Mouse (Mus musculus): ENCODE results near the gene Tmem229b. TPM values are rescaled to one million over a fixed set of nuclear protein-coding genes. Genes with fewer than 3 reads are reported as not detected.
A peak's percentile ranks its signal among the peaks of the same experiment; 100 is the strongest.
"Not testable (repeated sequence)": the region's sequence is repeated elsewhere in the genome, so short reads cannot be mapped to it uniquely, and the experiment has no call there.

Gene Tmem229b
- polyA plus RNA-seq, 2 experiments from 2014 or later: 33.4 to 52.5 TPM

DNA sequence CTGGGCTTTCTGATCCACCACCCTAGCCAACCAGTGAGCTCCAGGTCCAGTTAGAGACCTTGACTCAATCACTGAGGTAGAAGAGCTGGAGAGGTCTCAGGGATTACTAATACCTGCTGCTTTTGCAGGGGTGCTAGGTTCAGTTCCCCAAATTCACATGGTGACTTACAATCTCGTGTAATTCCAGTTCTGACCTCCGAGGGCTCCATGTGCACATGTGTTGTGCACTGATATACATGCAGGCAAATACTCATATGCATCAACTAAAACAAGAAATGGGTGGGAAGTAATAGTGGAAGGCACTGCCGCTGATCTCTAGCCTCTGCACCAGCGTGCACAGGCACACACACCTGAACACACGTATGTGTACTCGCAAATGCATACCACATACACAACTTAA lies 60.3 kb downstream of the Tmem229b start:
- ATAC-seq: peak; percentile 39

DNA sequence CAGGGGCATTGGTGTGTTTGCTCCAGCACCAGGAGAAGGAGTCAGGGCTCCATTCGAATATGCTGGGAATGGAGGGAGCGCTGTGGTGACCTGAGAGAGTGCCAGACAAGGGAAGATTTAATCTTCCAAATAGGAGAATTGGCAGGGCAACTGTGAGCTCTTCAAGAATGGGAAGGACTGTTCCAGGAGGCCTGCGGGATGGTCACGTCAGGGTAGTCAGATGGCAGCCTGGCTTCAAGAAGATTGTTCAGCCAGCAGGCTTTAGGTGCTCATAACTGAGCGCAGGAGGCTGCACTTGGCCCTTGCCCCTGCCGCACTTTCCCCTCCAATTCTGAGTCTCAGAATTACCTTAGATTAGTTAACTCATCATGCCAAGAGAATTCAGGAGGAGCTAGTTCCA lies 64.5 kb downstream of the Tmem229b start:
- ATAC-seq: no peak

DNA sequence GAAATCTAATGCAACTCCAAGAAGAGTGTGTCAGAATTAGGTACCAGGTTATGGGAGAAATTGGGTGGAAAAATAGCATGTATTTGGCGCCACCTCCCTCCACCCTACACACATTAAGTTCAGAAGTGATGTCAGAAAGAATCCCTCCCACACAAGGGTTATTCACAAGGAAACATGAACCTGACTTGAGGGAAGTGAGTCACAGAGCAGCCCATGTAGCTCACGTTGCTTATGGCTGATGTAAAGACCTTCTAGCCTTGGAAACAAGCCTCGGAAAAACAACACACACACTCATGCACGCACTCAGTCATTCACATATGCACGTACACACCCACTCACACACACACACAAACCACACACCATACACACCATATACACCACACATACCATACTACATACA lies 67.3 kb downstream of the Tmem229b start:
- no peak for ATAC-seq

DNA sequence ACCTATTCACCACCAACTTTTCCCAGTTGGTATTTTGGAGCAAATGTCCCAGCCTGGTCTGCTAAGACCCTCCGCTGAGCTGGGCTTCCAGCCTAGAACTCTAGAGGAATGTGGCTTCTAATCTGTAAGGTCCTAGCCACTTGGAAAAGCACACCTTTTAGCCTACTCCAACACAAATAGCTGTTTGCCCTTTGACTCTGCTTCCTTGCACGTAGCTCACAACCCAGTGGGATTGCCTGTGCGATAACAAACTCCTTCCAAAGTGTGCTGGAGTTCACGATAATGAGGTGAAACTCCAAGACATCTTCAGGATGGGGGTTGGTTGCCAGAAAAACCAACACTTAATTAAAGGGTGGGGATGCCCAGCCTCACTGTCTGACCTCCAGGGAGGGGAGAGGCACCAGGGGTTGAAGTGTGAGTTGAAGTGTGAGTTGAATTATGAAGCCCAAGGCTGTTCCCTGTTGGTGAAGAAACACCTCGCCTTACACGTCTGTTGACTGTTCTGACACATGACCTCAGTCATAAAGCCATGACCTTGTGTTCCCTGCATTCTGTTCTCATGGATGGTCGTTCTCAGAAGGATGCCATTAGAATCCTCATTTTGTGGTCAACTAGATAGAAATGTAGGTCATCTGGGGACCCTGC lies 67.9 kb downstream of the Tmem229b start:
- no peak for ATAC-seq

DNA sequence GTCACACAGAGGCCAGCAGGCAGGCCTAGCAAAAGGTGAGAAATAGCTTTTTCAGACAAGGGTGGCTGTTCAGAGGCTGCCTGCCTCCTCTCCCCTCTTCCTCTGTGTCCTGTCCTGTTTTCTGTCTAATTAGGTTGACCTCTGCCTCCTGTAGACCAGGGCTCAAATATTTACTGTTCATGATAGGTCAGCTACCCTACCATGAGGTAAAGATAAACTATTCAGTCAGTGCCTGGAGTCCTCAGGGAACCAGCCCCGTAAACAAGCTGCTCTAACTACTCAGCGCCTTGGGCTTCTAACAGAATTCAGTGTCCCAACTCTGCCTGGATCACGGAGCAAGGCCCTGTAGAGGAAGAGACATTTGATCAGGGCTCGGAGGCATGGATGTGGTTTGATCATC lies 70.9 kb downstream of the Tmem229b start:
- no peak for ATAC-seq

DNA sequence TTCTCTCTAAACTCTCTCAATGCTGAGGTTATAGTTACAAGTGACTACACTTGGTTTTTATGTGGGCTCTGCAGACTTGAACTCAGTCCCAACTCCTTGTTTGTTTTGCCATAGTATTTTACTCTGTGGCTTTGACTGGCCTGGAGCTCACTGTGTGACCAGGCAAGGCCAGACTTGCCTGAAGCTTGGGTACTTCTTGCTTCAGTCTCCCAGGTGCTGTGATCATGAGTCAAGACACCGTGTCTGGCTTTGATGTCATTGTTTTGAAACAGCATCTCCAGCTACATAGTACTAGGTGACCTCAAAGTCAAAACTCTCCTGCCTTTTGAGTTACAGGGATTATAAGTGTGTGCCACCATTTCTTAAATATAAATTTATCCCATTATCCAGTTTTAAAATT lies 77.5 kb downstream of the Tmem229b start:
- no peak for ATAC-seq

DNA sequence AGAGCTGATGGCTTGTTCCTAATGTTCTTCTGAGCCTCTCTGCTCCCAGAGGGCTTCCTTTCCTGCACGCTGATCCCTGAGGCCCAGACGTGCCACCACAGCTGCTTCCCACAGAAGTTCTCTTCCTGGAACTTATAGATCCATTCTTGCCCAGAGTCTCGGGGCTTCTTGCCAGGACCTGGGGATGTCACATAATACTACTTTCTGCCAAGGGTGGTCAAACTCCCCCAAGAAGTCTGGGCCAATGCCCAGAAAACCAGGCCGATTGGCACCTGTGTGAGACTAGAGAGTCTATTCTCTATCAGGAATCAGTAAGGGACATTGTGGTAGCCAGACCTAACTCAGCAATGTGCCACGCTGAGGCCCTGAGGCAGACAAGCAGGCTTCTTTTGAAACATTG lies 80.1 kb downstream of the Tmem229b start:
- ATAC-seq: no peak

DNA sequence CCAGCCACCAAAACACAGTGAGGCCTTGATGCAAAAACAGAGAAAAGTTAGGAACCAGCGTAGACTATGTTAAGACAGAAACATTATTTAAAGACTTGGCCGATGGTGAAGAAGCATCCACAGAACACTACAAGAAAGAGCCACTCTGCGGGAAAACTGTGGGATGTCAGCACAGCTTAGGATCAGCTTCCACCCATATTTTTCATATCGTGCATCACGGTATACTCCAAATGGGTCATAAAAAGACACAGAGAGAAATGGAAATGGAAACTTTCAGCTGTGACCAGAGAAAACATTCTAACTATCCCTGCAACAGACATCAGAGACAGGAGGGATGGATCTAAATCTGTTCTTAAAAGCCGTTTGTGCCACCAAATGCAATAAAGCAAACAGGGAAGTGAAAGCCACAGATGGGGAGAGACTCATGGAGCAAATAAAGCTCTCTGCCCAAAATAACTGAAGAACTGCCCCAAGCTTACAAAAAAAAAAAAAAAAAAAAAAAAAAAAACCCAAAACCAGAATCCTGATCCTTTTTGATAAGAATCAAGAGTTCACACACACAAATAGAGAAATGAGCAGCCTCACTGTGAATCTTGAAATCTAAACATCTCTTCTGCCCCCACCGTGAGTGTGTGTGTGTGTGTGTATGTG lies 83.8 kb downstream of the Tmem229b start:
- no peak for ATAC-seq

DNA sequence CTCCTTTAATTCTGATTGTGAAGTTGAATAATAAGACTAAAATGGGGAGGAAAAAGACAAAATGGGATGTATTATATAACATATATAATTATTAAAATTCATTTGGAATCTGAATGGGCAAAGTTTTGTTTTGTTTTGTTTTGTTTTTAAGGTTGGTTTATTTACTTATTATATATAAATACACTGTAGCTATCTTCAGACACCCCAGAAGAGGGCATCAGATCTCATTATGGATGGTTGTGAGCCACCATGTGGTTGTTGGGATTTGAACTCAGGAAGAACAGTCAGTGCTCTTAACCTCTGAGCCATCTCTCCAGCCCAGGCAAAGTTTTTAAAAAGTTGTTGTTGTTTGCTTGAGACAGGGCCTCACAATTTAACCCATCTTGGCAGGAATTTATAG lies 84.5 kb downstream of the Tmem229b start:
- not testable (repeated sequence) for ATAC-seq

DNA sequence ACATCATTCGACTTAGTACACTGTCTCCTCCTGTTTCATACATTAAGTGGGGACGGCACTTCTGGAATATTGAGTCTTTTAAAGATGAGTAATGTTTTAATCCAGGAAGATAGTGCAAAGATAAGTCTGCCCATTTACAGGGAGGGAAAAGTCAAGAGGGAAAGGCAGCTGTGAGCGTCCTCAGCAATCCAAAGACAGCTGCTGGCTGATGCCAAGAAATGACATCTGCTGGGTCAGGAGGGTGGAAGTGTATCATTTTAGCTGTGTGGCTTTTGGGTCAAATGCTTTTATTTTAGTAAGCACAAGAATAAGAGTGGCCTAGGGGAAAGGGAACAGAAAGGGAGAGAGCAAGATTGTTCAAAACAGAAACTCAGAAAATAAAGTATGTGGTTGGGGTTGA lies 85.4 kb downstream of the Tmem229b start:
- ATAC-seq: no peak

DNA sequence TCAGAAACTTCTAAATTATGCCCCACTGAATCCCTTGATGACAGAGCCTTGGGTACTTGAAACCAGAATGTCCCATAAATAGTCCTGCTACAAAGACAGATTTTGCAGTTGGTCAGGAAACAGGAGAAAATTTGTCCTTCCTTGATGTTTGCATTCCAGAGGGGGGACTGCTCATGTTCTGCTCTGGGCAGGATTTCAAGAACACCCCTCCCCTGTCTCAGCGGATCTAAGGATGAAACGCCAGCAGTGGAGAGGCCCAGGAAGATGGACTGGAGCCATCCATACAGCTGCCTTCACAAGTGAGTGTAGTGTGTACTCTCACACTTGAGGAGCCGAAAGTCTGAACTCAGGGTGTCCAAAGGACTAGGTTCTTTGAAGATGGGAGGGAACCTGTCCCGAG lies 86.0 kb downstream of the Tmem229b start:
- no peak for ATAC-seq

DNA sequence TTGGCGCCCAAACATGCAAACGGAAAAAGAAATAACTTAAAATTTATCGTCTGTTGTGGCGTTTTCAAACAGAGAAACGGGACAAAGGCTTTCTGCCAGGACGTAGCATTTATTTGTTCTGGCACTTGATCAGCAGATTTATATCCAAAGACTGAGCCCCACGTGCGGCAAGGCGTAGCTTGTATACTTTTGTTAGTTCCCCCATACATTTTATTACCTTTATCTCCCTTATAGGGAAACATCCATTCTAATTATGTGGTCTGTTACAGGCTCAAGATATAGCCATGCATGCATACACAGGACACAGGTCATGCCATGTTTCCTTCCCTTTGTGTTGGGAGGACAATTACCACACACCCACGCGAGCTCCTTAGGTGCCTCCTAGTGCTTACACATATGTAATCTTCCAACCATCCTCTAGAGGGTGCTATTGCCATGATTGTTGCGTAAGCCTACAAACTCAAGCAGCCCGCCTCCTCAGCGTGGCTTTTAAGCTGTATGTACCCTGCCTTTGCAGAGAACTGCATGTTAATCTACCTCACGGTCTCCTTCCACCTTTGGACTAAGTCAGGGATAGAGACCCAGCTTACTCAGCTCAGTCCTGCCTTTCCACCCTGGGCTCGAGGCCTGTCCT lies 88.2 kb downstream of the Tmem229b start:
- peak; percentile 88 for ATAC-seq

DNA sequence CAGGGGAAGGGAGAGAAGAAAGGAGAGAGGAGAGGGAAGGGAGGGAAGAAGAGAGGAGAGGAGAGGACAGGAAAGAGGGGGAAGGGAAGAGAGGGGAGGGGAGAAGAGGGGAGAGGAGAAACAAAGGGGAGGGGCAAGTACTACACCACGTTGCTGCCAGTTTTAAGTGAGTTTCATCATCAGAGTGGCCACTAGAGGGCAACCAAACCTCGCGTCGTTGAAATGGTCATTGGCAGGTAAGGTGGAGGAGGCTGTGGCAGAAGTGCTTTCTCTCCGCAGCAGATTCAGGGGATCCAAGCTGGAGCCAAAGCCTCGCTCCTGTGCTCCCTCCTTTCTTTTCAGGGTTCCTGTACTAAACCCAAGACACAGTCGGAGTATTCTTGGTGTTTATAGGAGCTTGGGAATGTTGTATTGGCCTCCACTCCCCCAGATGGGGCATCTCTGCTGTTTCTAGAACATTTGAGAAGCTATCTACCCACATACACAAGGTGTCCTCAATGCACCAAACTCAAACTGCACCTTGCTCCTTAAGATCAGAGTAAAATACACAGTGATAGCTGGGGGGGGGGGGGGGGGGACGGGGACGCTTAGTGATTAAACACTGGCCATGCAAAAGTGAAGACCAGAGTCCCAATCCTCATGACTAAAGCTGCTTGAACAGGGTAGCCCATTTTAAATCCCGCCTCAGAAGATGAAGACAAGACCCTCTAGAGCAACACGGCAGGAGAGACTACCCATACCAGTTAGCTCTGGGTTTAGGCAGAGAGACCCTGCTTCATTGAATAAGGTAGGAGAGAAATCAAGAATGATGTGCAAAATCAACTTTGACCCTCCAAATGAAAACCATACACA lies 89.0 kb downstream of the Tmem229b start:
- ATAC-seq: peak; percentile 85

DNA sequence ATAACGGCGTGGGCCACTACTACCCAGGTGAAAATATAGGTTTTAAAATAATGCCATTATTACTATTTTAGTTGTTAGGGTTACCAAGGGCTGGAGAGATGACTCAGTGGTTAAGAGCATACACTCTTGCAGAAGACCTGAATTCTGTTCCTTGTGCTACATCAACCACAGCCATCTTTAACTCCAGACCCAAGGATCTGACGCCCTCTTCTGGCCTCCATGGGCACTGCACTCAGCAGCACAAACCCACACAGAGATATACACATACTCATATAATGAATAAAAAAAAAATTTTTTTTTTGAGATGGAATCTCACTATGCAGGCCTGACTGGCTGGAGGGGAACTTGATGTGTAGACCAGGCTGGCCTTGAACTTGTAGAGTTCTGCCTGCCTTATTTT lies 91.1 kb downstream of the Tmem229b start:
- ATAC-seq: no peak

DNA sequence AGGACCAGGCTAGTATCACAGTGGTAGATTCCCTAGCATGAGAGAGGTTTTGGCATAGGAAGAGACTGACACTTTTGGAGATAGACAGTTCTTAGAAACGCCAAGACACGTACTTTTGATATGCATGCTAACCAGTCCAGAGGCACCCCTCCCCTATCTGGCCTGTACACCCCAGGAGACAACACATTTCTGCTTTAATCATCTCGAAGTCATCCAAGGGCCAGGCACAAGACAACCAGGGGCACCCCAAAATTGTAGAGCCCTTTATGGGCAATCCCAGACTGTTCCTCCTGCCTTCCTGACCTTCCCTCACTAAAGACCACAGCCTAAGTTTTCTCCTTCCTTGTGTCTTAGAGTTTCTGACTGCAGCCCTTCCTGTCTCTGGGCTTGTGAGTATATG lies 91.9 kb downstream of the Tmem229b start:
- ATAC-seq: no peak

DNA sequence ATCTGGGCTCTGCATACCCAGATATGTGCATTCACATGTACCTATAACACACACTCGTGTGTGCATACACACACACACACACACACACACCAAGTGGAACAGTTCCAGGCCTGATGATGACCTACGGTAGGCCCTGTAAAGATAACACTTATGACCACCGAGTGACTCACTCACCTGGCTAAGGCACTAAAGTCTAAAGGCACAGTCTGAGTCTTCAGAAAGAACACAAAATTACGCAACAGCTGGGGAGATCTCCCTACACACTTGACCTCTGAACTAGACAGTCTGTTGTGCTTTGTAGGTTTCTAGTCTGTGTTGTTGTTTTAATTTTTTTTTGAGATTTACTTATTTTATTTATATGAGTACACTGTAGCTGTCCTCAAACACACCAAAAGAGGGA lies 93.0 kb downstream of the Tmem229b start:
- ATAC-seq: no peak

Other genes with a start within 250 kb of the Tmem229b start
- gene Atp6v1d, start 146.0 kb downstream of the Tmem229b start, polyA plus RNA-seq (2017; shearing (Covaris generic)): 100 to 1,000 TPM; 240 to 257 TPM
- 100 to 1,000 TPM; 189 to 200 TPM for gene Eif2s1, start 145.8 kb downstream of the Tmem229b start, polyA plus RNA-seq (2017; shearing (Covaris generic))
- gene Plek2, start 100.7 kb downstream of the Tmem229b start, polyA plus RNA-seq (2017; shearing (Covaris generic)): under 1 TPM in 1 of 2 experiments, not detected in 1; 0.39 TPM
- gene Plekhh1, start 21.5 kb upstream of the Tmem229b start, polyA plus RNA-seq (2017; shearing (Covaris generic)): under 1 TPM in 1 of 2 experiments, not detected in 1; 0.12 TPM
- gene Pigh, start 82.0 kb upstream of the Tmem229b start, polyA plus RNA-seq (2017; shearing (Covaris generic)): 10 to 100 TPM; 31.8 to 35.7 TPM
- gene Arg2, start 123.2 kb upstream of the Tmem229b start, polyA plus RNA-seq (2017; shearing (Covaris generic)): under 1 TPM in 1 of 2 experiments, not detected in 1; 0.38 TPM
- 10 to 100 TPM; 70.9 to 80.2 TPM for gene Vti1b, start 165.0 kb upstream of the Tmem229b start, polyA plus RNA-seq (2017; shearing (Covaris generic))
- 10 to 100 TPM; 16.0 to 19.2 TPM for gene Rdh11, start 184.7 kb upstream of the Tmem229b start, polyA plus RNA-seq (2017; shearing (Covaris generic))
- 10 to 100 TPM; 12.5 to 14.8 TPM for gene Rdh12, start 201.3 kb upstream of the Tmem229b start, polyA plus RNA-seq (2017; shearing (Covaris generic))

All from CD4-positive, CD25-positive, alpha-beta regulatory T cell, adult 4 months (primary cell).